Mouse (Mus musculus) frontal cortex, postnatal 10 days (tissue): ENCODE measurements around the gene Chm.
"Not testable (repeated sequence)": the region's sequence is repeated elsewhere in the genome, so short reads cannot be mapped to it uniquely, and the experiment has no call there.

Experiments used
- DNase-seq, 2 experiments: peaks; one replicate each; pipeline ENCODE4 v3.0.0; 2022; ENCODE audit warnings: low spot score in 2 of 2, mixed read lengths in 1 of 2

The Chm gene

GRCm38 (mm10) chrX:113185230-113185985 lies at the start of gene Chm:
Gene Chm (minus strand): TSS chrX:113185517.
- peak; percentile 14 to 44 for DNase-seq

GRCm38 (mm10) chrX:113193901-113194300 lies 8.6 kb upstream of the Chm start:
- DNase-seq, result no peak

GRCm38 (mm10) chrX:113184569-113185229 lies 618 bp downstream of the Chm start:
- no peak for DNase-seq

GRCm38 (mm10) chrX:113180856-113181255 lies 4.5 kb downstream of the Chm start:
- DNase-seq, result not testable (repeated sequence)

GRCm38 (mm10) chrX:113172766-113173165 lies 12.6 kb downstream of the Chm start:
- DNase-seq, result no peak

- no peak for DNase-seq
Observed at GRCm38 (mm10) chrX:113172271-113172670, 13.0 kb downstream of the Chm start.

- DNase-seq, result no peak
Observed at GRCm38 (mm10) chrX:113160268-113160860, 25.0 kb downstream of the Chm start.

GRCm38 (mm10) chrX:113084171-113084570 lies 101.1 kb downstream of the Chm start:
- no peak for DNase-seq

GRCm38 (mm10) chrX:113076053-113076452 lies 109.3 kb downstream of the Chm start:
- DNase-seq, result no peak

- DNase-seq, result no peak
Observed at GRCm38 (mm10) chrX:113074823-113075222, 110.5 kb downstream of the Chm start.

- DNase-seq, result no peak
Observed at GRCm38 (mm10) chrX:113003621-113004020, 181.7 kb downstream of the Chm start.

GRCm38 (mm10) chrX:113002192-113002591 lies 183.1 kb downstream of the Chm start:
- DNase-seq, result no peak
